Mouse (Mus musculus): ENCODE measurements at regions not wholly inside any gene's neighbourhood (a gene's known extent, or its start where the extent isn't known, plus 50 kb on each side); places are given as distances from the start of the nearest gene placed in this dataset.

DNA sequence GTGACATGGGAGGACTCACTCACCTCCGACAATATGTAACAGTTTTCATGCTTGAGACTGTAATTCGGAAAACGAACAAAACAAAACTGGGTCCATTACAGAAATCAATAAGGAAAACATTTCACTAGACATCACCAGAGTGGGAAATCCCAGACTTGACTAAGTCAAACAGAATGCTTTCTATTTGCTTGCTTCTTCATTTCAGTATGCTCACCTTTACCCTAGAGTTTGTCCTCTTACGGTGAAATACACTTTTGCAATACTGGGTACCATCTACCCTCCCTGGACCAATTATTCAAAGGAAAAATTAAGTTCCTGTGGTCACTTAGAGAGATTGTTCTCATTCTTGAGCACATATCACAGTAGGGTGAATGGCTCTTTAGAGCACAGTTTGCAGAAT is 613.4 kb upstream of the 4930412O13Rik start:
- no peak for ATAC-seq (ENCODE audit: poor library complexity, severe bottlenecking)

DNA sequence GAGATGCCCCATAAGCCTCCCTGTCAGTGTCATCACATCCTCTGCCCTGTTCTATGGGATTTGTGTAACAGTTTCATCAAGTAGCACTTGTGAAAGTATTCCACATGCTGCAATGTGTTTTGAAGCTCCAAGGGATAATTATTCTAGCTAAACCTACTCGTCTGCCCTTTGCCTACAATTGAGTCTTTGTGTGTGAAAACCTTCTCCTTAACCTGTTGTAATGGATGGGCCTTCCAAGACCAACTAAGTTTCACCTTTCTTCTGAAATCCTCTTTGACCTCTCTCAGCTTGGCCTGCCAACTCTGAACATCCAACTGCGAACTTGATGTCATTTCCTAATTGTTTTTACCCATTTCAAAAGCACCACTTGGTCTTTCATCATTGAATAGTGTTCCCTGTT is 597.6 kb upstream of the 4930412O13Rik start:
- ATAC-seq (ENCODE audit: poor library complexity, severe bottlenecking) = no peak

DNA sequence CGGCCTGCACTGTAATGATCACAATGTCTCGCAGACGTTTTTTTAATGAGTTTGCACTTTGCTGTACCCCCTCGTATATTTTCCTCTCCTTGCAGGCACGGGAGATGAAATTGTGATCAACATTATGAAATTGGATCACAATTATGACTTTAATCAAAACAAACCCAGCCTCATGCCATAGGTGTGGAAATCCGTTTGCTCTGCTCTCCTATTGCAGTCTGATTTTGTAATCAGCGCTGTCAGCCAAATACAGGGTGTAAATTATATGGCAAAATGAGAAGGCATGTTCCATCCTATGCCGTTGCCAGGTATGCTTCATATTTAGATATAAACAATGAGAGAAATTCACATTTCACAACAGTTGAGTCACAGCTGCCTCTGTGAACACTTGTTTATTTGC is 595.3 kb upstream of the 4930412O13Rik start:
- ATAC-seq (ENCODE audit: poor library complexity, severe bottlenecking) = no peak

DNA sequence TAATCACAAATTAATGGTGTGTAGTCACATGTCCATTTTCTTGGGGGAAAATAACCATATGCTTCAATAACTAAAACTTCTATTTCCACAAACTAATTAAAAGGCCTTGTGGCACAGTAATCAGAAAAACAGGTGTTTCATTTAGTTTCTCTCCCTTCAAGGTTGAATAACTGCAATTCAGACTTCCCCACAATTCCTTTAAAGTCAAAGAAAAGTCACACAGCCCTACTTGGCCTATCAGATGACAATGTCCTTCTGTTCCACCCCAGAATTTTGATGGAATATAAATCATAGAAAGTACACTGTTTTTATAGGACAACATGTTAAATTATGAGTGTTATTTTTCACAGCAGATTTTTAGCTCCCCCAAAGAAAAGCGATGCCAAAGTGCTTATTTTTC is 594.0 kb upstream of the 4930412O13Rik start:
- no peak for ATAC-seq (ENCODE audit: poor library complexity, severe bottlenecking)

DNA sequence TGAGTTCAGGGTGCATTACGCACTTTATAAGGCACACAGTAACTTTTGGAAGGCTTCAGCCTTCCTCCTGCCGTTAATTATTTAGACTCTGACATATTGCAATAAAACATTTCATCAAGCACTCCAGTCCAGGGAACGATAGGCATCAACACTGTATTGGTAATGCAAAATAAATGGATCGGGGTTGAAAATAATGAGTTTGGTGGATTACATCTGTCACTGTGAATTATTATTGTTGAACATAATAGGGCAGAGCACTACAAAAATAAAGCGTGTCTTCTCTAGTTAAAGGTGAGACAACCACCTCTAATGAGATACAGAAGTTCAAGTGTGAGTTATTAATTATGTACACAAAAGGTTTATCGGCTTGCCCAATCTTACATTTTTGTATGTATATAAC is 593.4 kb upstream of the 4930412O13Rik start:
- ATAC-seq (ENCODE audit: poor library complexity, severe bottlenecking) = no peak

DNA sequence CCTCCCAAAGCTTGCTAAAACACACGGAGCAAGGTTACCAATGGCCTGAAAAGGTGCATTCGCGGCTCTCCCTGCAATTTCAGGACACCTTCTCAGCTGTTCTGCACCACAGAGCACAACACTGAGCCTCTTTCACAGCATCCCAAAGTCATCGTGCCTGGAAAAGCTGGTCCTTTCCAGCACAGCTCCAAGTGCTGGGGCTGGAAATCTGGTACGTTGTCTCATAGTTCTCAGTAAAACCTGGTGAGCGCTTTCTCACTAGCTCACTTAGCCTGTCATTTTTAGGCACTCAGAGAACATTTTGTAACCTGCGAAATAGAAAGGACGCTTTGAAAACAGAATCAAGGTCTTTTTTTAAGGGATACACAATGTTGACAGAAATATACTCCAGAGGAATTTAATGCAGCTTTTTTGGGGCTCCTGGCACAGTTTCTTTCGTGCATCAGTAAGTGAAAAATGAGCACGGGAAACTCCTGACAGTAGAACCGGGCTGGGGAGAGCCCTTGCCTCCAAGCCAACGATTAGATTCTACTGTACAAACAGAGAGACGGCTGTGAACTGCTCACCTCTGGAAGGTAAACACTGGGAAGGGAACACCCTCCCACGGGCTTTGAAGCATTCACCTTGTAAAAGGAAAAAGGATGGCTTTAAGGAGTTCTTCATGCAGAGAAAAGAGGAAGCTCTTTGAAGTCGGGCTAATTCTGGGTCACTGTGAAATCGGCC is 549.3 kb upstream of the 4930412O13Rik start:
- no peak for ATAC-seq (ENCODE audit: poor library complexity, severe bottlenecking)

DNA sequence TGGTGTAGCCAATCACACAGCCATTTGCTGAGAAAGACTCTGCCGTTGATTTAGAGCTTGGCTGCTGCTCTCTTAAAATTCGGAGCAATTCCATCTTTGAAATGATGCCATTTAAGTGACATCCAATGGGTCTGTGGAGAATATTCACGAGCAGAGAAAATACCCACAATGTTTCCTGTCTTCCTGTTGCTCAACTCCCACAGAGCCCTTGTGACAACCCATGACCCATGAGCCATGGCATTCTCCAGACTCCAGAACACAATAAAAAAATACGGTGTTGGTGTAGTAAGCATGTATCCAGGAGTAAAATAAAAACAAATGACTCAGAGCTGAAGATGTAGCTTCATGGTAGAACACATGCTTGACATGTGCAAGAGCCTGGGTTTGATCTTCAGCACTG is 532.1 kb upstream of the 4930412O13Rik start:
- ATAC-seq (ENCODE audit: poor library complexity, severe bottlenecking) = no peak

DNA sequence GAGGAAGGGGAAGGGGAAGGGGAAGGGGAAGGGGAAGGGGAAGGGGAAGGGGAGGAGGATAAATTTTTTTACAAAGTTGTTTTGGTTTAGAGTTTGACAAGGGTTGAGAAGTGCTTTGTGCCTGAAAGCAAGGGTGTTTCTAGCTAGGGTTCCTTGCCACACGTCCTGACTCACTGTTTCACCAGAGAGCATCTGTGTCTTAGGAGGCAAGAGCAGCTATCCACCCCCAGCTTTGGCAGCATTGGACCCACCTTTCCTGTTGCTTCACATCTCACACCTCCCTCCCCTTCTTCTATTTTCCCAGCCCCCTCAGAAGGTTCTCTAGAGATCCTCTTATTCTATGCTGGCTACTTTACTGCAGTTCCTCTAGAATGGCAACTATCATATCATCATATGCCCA is 531.1 kb upstream of the 4930412O13Rik start:
- no peak for ATAC-seq (ENCODE audit: poor library complexity, severe bottlenecking)

DNA sequence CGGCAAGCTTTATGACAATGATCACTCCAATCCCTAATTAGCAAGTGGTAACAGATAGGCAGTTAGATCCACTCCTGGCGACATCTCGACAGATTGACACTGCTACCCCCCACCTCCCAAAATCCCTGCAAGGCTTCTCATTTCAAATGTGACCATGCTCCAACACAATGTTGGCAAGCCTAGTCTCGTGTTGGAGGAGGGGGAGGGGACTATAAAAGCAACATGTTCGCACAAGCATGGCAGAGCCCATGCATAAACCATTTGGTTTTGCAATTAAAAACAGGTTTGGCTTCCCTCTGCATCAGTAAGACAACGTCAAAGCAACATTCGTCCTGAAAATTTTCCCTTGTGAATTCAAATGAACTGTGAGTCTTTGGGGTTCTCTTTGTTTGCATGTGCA is 528.9 kb upstream of the 4930412O13Rik start:
- no peak for ATAC-seq (ENCODE audit: poor library complexity, severe bottlenecking)

DNA sequence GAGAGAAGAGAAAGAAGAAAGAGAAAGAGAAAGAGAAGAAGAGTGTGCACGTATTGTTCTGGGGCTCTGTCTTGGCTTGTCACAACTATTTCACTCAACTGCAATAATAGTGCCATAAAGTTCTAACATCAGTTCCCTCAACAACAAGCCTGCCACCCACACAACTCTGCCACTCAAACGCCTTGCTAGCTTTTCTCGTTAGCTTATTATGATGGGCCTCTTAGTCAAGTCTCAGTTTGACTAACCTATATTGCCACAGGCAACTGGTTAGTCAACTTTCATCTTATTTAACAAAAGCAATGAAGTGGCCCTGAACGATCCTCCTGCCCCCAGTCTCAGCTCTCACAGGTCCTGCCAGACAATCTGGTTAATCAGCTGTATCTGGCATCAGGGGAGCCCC is 521.0 kb upstream of the 4930412O13Rik start:
- ATAC-seq (ENCODE audit: poor library complexity, severe bottlenecking) = no peak

DNA sequence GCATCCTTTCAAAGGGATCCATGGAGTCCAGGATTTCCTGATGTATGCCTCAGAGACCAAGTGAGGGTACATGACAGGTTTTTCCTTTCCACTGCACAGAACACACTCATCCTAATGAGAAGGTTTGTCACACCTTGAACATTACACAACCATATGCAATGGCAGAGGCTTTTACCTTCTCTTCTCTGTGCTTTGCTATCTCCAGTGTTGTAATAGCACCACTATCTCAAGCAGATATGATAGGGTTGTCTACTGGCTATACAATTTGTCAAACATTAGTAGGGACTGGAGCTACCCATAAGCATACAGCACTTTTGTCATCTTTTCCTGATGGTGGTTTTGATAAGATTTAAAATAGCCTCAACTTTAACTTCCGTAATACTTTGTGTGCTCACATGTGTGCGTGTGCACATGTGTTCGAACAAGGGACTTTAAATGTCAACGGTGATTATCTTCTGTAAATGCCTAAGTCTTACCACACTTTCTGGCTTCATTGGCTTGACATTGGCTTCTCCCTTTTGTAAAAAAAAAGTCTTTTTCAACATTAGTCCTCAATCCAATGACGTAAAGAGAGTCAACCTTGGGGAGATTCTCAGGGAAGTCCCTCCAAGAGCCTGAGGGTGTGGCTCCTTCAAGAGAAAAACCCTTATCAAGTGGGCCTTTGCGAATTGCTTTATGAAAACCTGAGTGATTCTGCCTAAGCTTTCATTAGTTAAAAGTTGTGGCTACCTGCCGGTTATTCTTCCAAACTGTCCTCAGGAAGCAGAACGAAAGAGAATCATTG is 513.1 kb upstream of the 4930412O13Rik start:
- 0 out of 2 replicates have a peak, but pooled peaks have one; percentile 30 for ATAC-seq (ENCODE audit: poor library complexity, severe bottlenecking)

DNA sequence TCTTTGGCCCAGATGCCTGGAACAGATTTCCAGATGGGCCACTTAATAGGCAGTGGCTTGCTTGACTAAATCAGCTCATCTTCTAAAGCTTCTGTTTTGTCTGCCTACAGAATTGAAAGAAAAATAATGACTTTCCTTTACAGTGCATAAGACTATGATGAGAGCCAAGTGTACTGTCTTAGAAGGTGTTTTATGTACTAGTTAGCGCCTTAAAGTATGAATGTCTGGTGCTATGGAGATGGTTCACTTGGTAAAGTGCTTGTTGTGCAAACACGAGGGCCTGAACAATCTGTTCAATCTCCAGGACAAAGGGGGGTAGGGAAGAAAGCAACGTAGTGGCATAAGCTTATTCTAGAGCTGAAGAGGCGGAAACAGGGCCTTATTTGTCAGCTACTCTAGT is 511.5 kb upstream of the 4930412O13Rik start:
- no peak for ATAC-seq (ENCODE audit: poor library complexity, severe bottlenecking)

DNA sequence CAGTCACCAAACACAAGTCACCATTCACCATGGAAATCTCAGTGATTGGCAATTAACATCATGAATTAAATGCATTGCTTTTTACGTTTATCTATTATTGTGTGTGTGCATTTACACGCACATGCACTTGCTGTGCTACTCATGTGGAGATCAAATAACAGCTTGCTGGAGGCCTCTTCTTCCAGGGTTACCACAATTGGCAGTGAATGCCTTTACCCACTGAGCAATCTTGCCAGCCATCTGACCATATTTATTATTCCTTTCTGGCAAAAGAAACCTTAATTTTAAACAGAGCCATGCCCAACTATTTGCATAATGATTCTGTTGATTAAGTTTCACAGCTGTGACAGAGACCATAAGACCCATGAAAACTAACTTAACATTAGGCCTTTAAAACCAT is 494.5 kb upstream of the 4930412O13Rik start:
- ATAC-seq (ENCODE audit: poor library complexity, severe bottlenecking) = no peak

DNA sequence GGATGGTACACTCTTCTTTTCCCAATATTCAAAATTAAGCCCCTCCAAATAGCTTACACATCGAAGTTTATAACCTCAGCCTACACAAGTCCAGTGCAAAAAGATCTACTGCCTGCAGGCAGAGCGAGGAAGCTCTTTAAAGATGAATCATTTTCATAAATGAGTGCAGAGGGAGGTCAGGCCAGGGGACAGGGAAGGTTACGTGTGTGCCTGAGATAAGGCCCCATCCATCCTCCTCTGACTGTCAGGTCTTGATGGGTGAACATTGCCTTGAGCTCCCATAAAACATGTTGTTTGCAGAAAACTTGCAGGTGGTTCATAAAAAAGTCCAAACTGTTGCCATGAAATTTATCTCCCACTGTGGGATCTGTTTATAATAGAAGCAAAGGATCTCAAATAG is 493.0 kb upstream of the 4930412O13Rik start:
- ATAC-seq (ENCODE audit: poor library complexity, severe bottlenecking) = no peak

DNA sequence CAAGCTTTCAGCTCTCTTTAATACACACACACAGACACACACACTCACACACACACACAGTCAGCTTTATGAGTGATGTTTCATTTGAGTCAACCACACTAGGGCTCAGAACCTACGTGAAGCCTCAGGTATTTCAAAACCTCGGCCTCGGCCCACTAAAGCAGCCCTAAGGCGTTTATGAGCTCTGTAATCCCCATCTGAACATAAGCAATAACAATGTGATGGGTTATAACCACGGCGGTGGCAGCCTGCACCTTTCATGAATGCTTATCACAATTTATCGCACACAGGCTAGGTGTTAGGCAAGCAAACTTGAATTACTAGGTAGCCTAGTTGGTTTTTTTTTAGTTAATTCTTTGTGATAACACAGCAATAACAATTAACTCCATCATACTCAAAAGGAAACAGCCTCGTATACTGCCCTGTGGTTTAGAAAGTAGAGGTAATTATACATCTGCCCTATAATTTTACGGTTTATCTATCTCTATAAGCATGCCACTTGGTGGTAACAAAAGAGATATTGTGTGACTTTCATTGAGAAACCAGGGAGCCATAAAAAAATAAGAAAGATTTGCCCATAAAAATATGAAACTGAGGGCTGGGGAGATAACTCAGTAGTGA is 485.6 kb upstream of the 4930412O13Rik start:
- no peak for ATAC-seq (ENCODE audit: poor library complexity, severe bottlenecking)

DNA sequence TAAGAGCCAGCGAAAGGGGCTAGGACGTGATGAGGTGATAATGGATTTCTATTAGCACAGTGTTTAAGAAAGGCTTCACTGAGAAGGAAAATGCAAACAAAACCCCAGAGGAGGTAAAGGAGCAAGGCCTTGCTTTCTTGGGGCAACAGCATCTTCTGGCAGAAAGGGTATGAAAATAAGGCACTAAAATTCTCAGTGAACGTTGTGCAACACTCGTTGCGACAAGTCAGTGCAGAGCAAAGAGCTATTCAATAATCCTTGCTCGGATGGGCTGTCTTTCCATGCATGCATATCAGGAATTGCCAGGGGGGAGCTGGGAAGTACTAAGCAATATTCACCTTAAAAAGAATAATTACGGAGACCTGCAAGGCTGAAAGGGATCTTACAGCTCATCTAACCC is 479.6 kb upstream of the 4930412O13Rik start:
- no peak for ATAC-seq (ENCODE audit: poor library complexity, severe bottlenecking)

DNA sequence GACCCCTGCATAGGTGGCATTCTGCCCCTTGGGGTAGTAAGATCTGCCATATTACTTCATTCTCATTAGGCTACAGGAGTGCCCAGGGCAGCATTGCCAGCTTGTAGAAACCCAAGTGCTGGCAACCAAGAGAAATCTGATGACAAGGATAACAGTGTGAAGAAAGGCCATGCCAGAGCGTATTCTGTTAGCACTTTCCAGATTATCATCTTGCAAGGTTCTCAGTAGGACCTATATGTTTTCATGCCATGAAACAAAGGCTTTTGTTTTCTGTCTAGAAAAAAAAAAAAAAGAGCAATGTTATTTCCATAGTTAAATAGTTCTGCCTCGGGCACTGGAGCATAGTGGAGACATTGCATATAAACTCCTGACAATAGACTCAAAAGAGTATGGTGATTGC is 478.8 kb upstream of the 4930412O13Rik start:
- no peak for ATAC-seq (ENCODE audit: poor library complexity, severe bottlenecking)

DNA sequence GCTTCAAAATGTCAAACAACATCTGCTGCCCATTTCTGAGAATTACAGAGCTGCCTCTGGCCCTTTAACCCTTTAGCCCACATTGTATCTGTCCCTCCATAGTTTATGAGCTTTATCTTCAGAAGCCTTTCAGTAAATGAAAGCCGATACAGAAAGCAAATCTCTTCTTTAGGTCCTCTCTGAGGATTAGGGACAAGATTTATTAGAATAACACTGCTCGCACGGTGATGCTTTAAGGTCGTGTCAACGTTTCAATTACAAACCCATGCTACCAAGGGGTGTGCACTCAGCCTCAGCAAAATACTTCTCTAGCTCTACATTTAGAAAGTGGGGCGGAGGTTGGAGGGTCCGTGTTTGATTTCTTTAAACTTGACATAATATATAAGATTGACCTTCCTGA is 472.0 kb upstream of the 4930412O13Rik start:
- no peak for ATAC-seq (ENCODE audit: poor library complexity, severe bottlenecking)

DNA sequence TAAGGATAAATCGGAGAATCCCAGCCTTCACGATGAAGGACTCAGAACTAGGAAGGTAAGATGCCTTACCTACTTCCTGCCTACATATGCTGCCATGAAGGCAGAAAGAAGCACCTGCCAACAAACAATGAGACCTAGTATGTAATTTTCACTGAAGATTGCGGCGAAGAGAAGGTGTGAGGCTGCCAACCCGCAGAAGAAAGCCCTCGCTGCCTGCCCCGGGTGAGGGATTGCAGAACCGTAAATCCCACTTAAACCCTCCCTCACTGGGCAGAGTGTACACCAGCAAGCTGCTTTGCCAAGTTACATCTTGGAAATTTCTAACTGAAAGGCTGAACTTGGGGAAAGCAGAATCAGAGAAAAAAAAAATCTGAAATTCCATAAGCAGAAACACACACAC is 458.4 kb upstream of the 4930412O13Rik start:
- no peak for ATAC-seq (ENCODE audit: poor library complexity, severe bottlenecking)

DNA sequence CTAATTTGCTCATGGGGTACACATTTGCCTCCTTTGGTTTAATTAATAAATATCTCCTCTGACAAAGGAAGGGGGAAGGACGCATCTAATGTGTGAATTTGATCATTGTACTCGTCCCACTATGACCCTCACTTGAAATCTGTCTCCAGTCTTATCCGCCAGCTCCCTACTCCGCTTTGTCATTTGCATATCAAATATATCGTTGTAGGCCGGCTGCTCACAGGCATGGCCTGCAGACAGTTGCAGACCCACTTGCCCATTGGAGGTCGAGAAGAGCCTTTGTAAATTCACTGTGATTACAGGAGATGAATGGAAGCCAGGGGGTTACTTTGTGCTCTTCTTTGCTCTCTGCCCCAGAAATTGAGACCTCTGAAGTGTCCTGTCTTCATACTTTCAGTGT is 457.5 kb upstream of the 4930412O13Rik start:
- no peak for ATAC-seq (ENCODE audit: poor library complexity, severe bottlenecking)

DNA sequence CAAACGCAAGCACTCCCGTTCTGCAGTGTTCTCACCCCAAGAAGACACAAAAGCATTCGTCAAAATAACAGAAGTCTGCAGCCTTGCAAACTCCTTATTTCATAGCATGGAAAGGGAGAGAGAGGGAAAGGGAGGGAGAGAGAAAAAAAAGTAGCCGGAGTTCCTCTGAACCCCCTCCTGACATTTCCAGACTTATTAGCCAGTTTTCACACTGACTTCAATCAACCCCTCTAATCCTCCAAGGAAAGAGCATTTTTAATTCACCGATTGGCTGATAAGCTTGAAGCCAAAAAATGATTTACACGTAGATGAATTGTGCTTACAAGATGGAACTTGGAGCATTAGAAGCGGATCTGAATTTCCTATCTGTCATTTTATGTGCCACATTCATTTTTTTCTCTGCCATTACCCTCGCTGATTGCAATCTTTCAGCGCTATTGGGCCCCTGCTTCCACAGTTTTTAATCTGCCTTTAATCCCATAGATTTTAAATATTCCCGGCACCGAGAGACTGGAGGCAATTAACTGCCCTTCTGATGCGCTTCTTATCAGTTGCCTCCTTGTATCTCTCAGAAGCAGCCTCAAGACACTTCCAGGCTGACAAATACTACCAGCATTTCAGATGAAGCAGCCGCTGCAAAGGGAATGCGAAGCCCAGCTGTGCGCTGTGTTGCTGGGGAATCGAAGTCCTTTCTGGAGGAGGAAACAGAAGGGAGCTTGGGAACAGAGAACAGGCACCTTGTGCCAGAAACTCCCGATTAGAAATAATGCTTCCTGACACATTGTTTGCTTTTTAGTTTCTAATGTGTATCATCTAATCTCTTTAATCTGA is 447.7 kb upstream of the 4930412O13Rik start:
- no peak for ATAC-seq (ENCODE audit: poor library complexity, severe bottlenecking)
